Mouse (Mus musculus) gastrocnemius, adult 2 months (tissue): ENCODE measurements around the gene Rlim. TPM values are rescaled to one million over a fixed set of nuclear protein-coding genes. Genes with fewer than 3 reads are reported as not detected.
A peak's percentile ranks its signal among the peaks of the same experiment; 100 is the strongest.

Experiments used
- DNase-seq: peaks from one replicate; pipeline ENCODE4 v3.0.0; 2022
- H3K27ac ChIP-seq: fragments of 200-600 bp; 2 replicates; pipeline ENCODE4 v1.8.1; 2022; ENCODE audit warnings: mild to moderate bottlenecking
- H3K4me3 ChIP-seq: fragments of 200-600 bp; 2 replicates; pipeline ENCODE4 v1.8.1; 2022; ENCODE audit warnings: mild to moderate bottlenecking, moderate library complexity
- CTCF ChIP-seq: fragments of 200-600 bp; IDR thresholded peaks from 2 replicates; pipeline ENCODE4 v1.8.1; 2022; ENCODE audit warnings: antibody characterized with exemption, mild to moderate bottlenecking, moderate library complexity
- intact Hi-C: fragments of 180-260 bp; cut with DNase I; formaldehyde crosslinking; loops from one replicate; pipeline ENCODE4 v1.15.1; 2025
- total RNA-seq, 2 experiments: library from RNA; stranded (reverse); gene quantifications; 2 replicates each; pipeline ENCODE4 v1.2.3; 2021

The Rlim gene
- total RNA-seq, 2 experiments from 2014 or later, result 20.3 TPM

- H3K27ac ChIP-seq, result peak overlapping the region; percentile 95
- intact Hi-C loops, result loop anchor here (10.0 kb wide), 1 partner anchor 496 kb away; no protein-coding TSS in a partner anchor
- TF ChIP-seq CTCF, result no peak
- H3K4me3 ChIP-seq, result peak overlapping the region; percentile 93
- DNase-seq, result peak; percentile 37
Observed at GRCm38 (mm10) chrX:103980590-103981168, 405 bp downstream of the Rlim start.

GRCm38 (mm10) chrX:103980036-103980435 is 1.0 kb downstream of the Rlim start:
- TF ChIP-seq CTCF, result no peak
- DNase-seq, result no peak
- intact Hi-C loops, result loop anchor here (10.0 kb wide), 1 partner anchor 495 kb away; no protein-coding TSS in a partner anchor
- Histone ChIP-seq H3K27ac (peak overlapping the region; percentile 95), H3K4me3 (peak overlapping the region; percentile 93)

GRCm38 (mm10) chrX:103939701-103940100 is 41.4 kb downstream of the Rlim start:
- intact Hi-C loops, result loop anchor here (10.0 kb wide), 2 partner anchors 315 to 455 kb away; no protein-coding TSS in a partner anchor
- no peak overlapping the region for H3K27ac ChIP-seq
- DNase-seq, result no peak
- TF ChIP-seq CTCF, result no peak
- H3K4me3 ChIP-seq, result no peak overlapping the region

- no peak for DNase-seq
- intact Hi-C loops, result loop anchor here (10.0 kb wide), 2 partner anchors 313 to 453 kb away; no protein-coding TSS in a partner anchor
- no peak overlapping the region for H3K27ac ChIP-seq
- TF ChIP-seq CTCF, result peak; percentile 64
- H3K4me3 ChIP-seq, result no peak overlapping the region
Observed at GRCm38 (mm10) chrX:103937333-103937732, 43.8 kb downstream of the Rlim start.

- no peak overlapping the region for H3K4me3 ChIP-seq
- intact Hi-C loops, result no loop called here
- no peak for TF ChIP-seq CTCF
- peak; percentile 16 for DNase-seq
- no peak overlapping the region for H3K27ac ChIP-seq
Observed at GRCm38 (mm10) chrX:103922436-103922835, 58.6 kb downstream of the Rlim start.

GRCm38 (mm10) chrX:103918954-103919353 is 62.1 kb downstream of the Rlim start:
- DNase-seq, result peak; percentile 15
- intact Hi-C loops, result no loop called here
- Histone ChIP-seq H3K27ac (no peak overlapping the region), H3K4me3 (no peak overlapping the region)
- peak; percentile 43 for TF ChIP-seq CTCF

- Histone ChIP-seq H3K27ac (no peak overlapping the region), H3K4me3 (no peak overlapping the region)
- intact Hi-C loops, result no loop called here
- DNase-seq, result peak; percentile 36
- peak; percentile 69 for TF ChIP-seq CTCF
Observed at GRCm38 (mm10) chrX:103914790-103915189, 66.3 kb downstream of the Rlim start.

Other genes starting within 250 kb of the Rlim start
- 1 to 10 TPM; 1.5 to 6.0 TPM for gene Slc16a2, start 159.3 kb downstream of the Rlim start, total RNA-seq
- under 1 TPM; 0.03 to 0.08 TPM for gene Nexmif, start 219.9 kb upstream of the Rlim start, total RNA-seq